Mouse (Mus musculus): ENCODE measurements at regions not wholly inside any gene's neighbourhood (a gene's known extent, or its start where the extent isn't known, plus 50 kb on each side); places are given as distances from the start of the nearest gene placed in this dataset.

GRCm38 (mm10) chr1:193935969-193936368 lies 565.9 kb upstream of the Camk1g start:
- Histone ChIP-seq H3K36me3 (ENCODE audit: poor library complexity, severe bottlenecking) (no peaks in the 10 kb centered on the region), H3K4me3 (no peak overlapping the region), H3K27ac (no peak overlapping the region), H3K4me1 (no peaks in the 10 kb centered on the region), H3K9me3 (replicated peaks) (no peaks in the 10 kb centered on the region), H3K9ac (no peak overlapping the region), H3K4me2 (no peak overlapping the region), H3K27me3 (no peaks in the 10 kb centered on the region)
- ATAC-seq = 0 out of 2 replicates have a peak, but pooled peaks have one; percentile 13
- 83% methylated on average over 2 of the region's 2 CpGs for WGBS

GRCm38 (mm10) chr1:193934308-193934707 lies 564.2 kb upstream of the Camk1g start:
- no peaks in the 10 kb centered on the region for H3K36me3 ChIP-seq (ENCODE audit: poor library complexity, severe bottlenecking)
- H3K4me3 ChIP-seq = no peak overlapping the region
- no peaks in the 10 kb centered on the region for H3K4me1 ChIP-seq
- H3K27ac ChIP-seq = no peak overlapping the region
- no peak overlapping the region for H3K9ac ChIP-seq
- no peak for ATAC-seq
- H3K4me2 ChIP-seq = no peak overlapping the region
- WGBS = 10% methylated on average over 1 of the region's 1 CpGs
- H3K27me3 ChIP-seq = no peaks in the 10 kb centered on the region
- no peaks in the 10 kb centered on the region for H3K9me3 ChIP-seq (replicated peaks)

GRCm38 (mm10) chr1:193931131-193931729 lies 561.1 kb upstream of the Camk1g start:
- Histone ChIP-seq H3K36me3 (ENCODE audit: poor library complexity, severe bottlenecking) (no peaks in the 10 kb centered on the region), H3K4me1 (no peaks in the 10 kb centered on the region), H3K27me3 (no peaks in the 10 kb centered on the region), H3K9me3 (replicated peaks) (no peaks in the 10 kb centered on the region), H3K9ac (no peak overlapping the region), H3K4me2 (no peak overlapping the region), H3K4me3 (no peak overlapping the region), H3K27ac (no peak overlapping the region)
- WGBS = 87% methylated on average over 5 of the region's 5 CpGs
- no peak for ATAC-seq

- H3K9me3 ChIP-seq (replicated peaks) = no peaks in the 10 kb centered on the region
- H3K27ac ChIP-seq = no peak overlapping the region
- no peak overlapping the region for H3K9ac ChIP-seq
- no peak overlapping the region for H3K4me3 ChIP-seq
- H3K27me3 ChIP-seq = no peaks in the 10 kb centered on the region
- ATAC-seq = no peak
- WGBS = 76% methylated on average over 4 of the region's 4 CpGs
- H3K4me2 ChIP-seq = no peak overlapping the region
- no peaks in the 10 kb centered on the region for H3K36me3 ChIP-seq (ENCODE audit: poor library complexity, severe bottlenecking)
- no peaks in the 10 kb centered on the region for H3K4me1 ChIP-seq
Observed at GRCm38 (mm10) chr1:193928607-193929006, 558.5 kb upstream of the Camk1g start.

GRCm38 (mm10) chr1:193922756-193923155 lies 552.7 kb upstream of the Camk1g start:
- no peaks in the 10 kb centered on the region for H3K9me3 ChIP-seq (replicated peaks)
- ATAC-seq = no peak
- WGBS = 91% methylated on average over 4 of the region's 4 CpGs

GRCm38 (mm10) chr1:193919243-193919642 lies 549.1 kb upstream of the Camk1g start:
- no peak for ATAC-seq
- Histone ChIP-seq H3K9ac (no peak overlapping the region), H3K9me3 (replicated peaks) (no peaks in the 10 kb centered on the region), H3K4me3 (no peak overlapping the region), H3K4me2 (no peak overlapping the region), H3K4me1 (no peaks in the 10 kb centered on the region), H3K27me3 (no peaks in the 10 kb centered on the region), H3K36me3 (ENCODE audit: poor library complexity, severe bottlenecking) (no peaks in the 10 kb centered on the region), H3K27ac (no peak overlapping the region)
- WGBS = 68% methylated on average over 3 of the region's 3 CpGs

More at GRCm38 (mm10) chr1:193922756-193923155, 552.7 kb upstream of the Camk1g start:
- Histone ChIP-seq H3K4me3 (no peak overlapping the region), H3K9ac (no peak overlapping the region), H3K27ac (no peak overlapping the region), H3K36me3 (ENCODE audit: poor library complexity, severe bottlenecking) (no peaks in the 10 kb centered on the region), H3K4me1 (no peaks in the 10 kb centered on the region), H3K27me3 (no peaks in the 10 kb centered on the region), H3K4me2 (no peak overlapping the region)

- no peak overlapping the region for H3K4me3 ChIP-seq
- H3K4me1 ChIP-seq = no peaks in the 10 kb centered on the region
- no peaks in the 10 kb centered on the region for H3K36me3 ChIP-seq (ENCODE audit: poor library complexity, severe bottlenecking)
- no peaks in the 10 kb centered on the region for H3K9me3 ChIP-seq (replicated peaks)
- H3K27ac ChIP-seq = no peak overlapping the region
- no peak for ATAC-seq
- no peak overlapping the region for H3K4me2 ChIP-seq
- H3K9ac ChIP-seq = no peak overlapping the region
- no peaks in the 10 kb centered on the region for H3K27me3 ChIP-seq
Observed at GRCm38 (mm10) chr1:193905711-193906110, 535.6 kb upstream of the Camk1g start.

GRCm38 (mm10) chr1:193894072-193894471 lies 524.0 kb upstream of the Camk1g start:
- Histone ChIP-seq H3K4me1 (no peaks in the 10 kb centered on the region), H3K36me3 (ENCODE audit: poor library complexity, severe bottlenecking) (no peaks in the 10 kb centered on the region), H3K9ac (no peak overlapping the region), H3K27me3 (no peaks in the 10 kb centered on the region), H3K9me3 (replicated peaks) (no peaks in the 10 kb centered on the region), H3K4me3 (no peak overlapping the region), H3K4me2 (no peak overlapping the region), H3K27ac (no peak overlapping the region)
- ATAC-seq = no peak

- H3K4me2 ChIP-seq = no peak overlapping the region
- ATAC-seq = no peak
- H3K27ac ChIP-seq = no peak overlapping the region
- WGBS = 76% methylated on average over 2 of the region's 2 CpGs
- no peaks in the 10 kb centered on the region for H3K36me3 ChIP-seq (ENCODE audit: poor library complexity, severe bottlenecking)
- H3K9me3 ChIP-seq (replicated peaks) = no peaks in the 10 kb centered on the region
- no peak overlapping the region for H3K9ac ChIP-seq
- no peaks in the 10 kb centered on the region for H3K27me3 ChIP-seq
- no peak overlapping the region for H3K4me3 ChIP-seq
- H3K4me1 ChIP-seq = no peaks in the 10 kb centered on the region
Observed at GRCm38 (mm10) chr1:193876540-193876939, 506.4 kb upstream of the Camk1g start.

- H3K36me3 ChIP-seq (ENCODE audit: poor library complexity, severe bottlenecking) = no peaks in the 10 kb centered on the region
- no peaks in the 10 kb centered on the region for H3K9me3 ChIP-seq (replicated peaks)
- no peak overlapping the region for H3K27ac ChIP-seq
- H3K4me1 ChIP-seq = no peaks in the 10 kb centered on the region
- no peak for ATAC-seq
- no peak overlapping the region for H3K4me3 ChIP-seq
- H3K4me2 ChIP-seq = no peak overlapping the region
- H3K9ac ChIP-seq = no peak overlapping the region
- no peaks in the 10 kb centered on the region for H3K27me3 ChIP-seq
Observed at GRCm38 (mm10) chr1:193876121-193876520, 506.0 kb upstream of the Camk1g start.

- WGBS = 96% methylated on average over 3 of the region's 3 CpGs
- no peak overlapping the region for H3K9ac ChIP-seq
- H3K4me3 ChIP-seq = no peak overlapping the region
- H3K4me2 ChIP-seq = no peak overlapping the region
- no peaks in the 10 kb centered on the region for H3K9me3 ChIP-seq (replicated peaks)
- no peaks in the 10 kb centered on the region for H3K36me3 ChIP-seq (ENCODE audit: poor library complexity, severe bottlenecking)
- H3K27ac ChIP-seq = no peak overlapping the region
- ATAC-seq = no peak
- no peaks in the 10 kb centered on the region for H3K27me3 ChIP-seq
- H3K4me1 ChIP-seq = no peaks in the 10 kb centered on the region
Observed at GRCm38 (mm10) chr1:193875287-193875686, 505.2 kb upstream of the Camk1g start.

GRCm38 (mm10) chr1:193870731-193871130 lies 500.6 kb upstream of the Camk1g start:
- Histone ChIP-seq H3K36me3 (ENCODE audit: poor library complexity, severe bottlenecking) (no peaks in the 10 kb centered on the region), H3K4me1 (peaks cover 22% of the 10 kb centered on the region), H3K27me3 (no peaks in the 10 kb centered on the region), H3K27ac (no peak overlapping the region), H3K9ac (no peak overlapping the region), H3K9me3 (replicated peaks) (no peaks in the 10 kb centered on the region), H3K4me3 (no peak overlapping the region), H3K4me2 (no peak overlapping the region)
- ATAC-seq = no peak
- 91% methylated on average over 2 of the region's 2 CpGs for WGBS

GRCm38 (mm10) chr1:193868639-193869320 lies 498.7 kb upstream of the Camk1g start:
- WGBS = 31% methylated on average over 4 of the region's 4 CpGs
- Histone ChIP-seq H3K4me2 (no peak overlapping the region), H3K4me3 (no peak overlapping the region), H3K27me3 (no peaks in the 10 kb centered on the region), H3K9ac (no peak overlapping the region), H3K27ac (no peak overlapping the region), H3K9me3 (replicated peaks) (no peaks in the 10 kb centered on the region), H3K36me3 (ENCODE audit: poor library complexity, severe bottlenecking) (no peaks in the 10 kb centered on the region), H3K4me1 (peaks cover 22% of the 10 kb centered on the region)
- peak; percentile 85 for ATAC-seq

Data from forebrain, embryonic 13.5 days (tissue).